Mouse (Mus musculus): ENCODE measurements around the gene Fbn1. TPM values are rescaled to one million over a fixed set of nuclear protein-coding genes. Genes with fewer than 3 reads are reported as not detected.

Gene Fbn1
- polyA plus RNA-seq, 1 experiment from 2014 or later, result 14.8 TPM

GRCm38 (mm10) chr2:125452369-125453097 is 55.3 kb downstream of the Fbn1 start:
- Histone ChIP-seq H3K9me3 (replicated peaks; ENCODE audit: control insufficient read depth, low read length) (no peaks in the 10 kb centered on the region), H3K36me3 (ENCODE audit: control insufficient read depth, insufficient read depth) (no peaks in the 10 kb centered on the region), H3K4me3 (ENCODE audit: low read length) (no peak overlapping the region), H3K27ac (ENCODE audit: low read length) (peak overlapping the region; percentile 49), H3K4me2 (ENCODE audit: low read depth, low read length) (no peak overlapping the region), H3K4me1 (ENCODE audit: control insufficient read depth, insufficient read depth, low read length) (0 out of 2 replicates have a peak, but pooled peaks cover 3% of the 10 kb centered on the region), H3K9ac (ENCODE audit: low read length) (no peak overlapping the region), H3K27me3 (ENCODE audit: control insufficient read depth, insufficient read depth, low read length) (no peaks in the 10 kb centered on the region)
- 49% methylated on average over 6 of the region's 6 CpGs for WGBS
- peak; percentile 47 for ATAC-seq (replicated peaks; ENCODE audit: extremely low read depth, insufficient read depth, low FRiP score)

DNA sequence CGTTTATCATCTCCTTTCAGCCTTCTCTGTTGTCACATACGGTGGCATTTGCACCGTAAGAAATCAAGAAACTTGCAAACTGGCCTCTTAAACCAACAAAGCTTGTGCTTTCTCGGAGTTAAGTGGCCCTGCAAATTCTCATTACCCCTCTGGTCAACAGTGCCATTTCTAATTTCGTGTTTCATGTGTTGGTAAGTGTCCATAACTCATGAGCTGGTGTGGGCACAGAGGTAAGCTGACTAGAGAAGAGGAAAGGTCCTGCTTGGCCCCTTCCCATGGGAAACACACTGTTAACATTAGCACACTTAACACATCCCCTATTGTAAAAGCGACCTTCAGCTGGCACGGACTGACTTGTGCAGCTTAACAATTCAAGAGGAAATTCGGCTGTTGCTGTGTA is 58.4 kb downstream of the Fbn1 start:
- Histone ChIP-seq H3K9me3 (replicated peaks; ENCODE audit: control insufficient read depth, low read length) (no peaks in the 10 kb centered on the region), H3K27me3 (ENCODE audit: control insufficient read depth, insufficient read depth, low read length) (no peaks in the 10 kb centered on the region), H3K4me1 (ENCODE audit: control insufficient read depth, insufficient read depth, low read length) (0 out of 2 replicates have a peak, but pooled peaks cover 3% of the 10 kb centered on the region), H3K27ac (ENCODE audit: low read length) (peak overlapping the region; percentile 38; the same call in 1 of the 2 replicates), H3K4me2 (ENCODE audit: low read depth, low read length) (no peak overlapping the region), H3K9ac (ENCODE audit: low read length) (no peak overlapping the region), H3K36me3 (ENCODE audit: control insufficient read depth, insufficient read depth) (no peaks in the 10 kb centered on the region), H3K4me3 (ENCODE audit: low read length) (no peak overlapping the region)
- WGBS, result 55% methylated on average over 8 of the region's 8 CpGs
- no peak for ATAC-seq (replicated peaks; ENCODE audit: extremely low read depth, insufficient read depth, low FRiP score)

DNA sequence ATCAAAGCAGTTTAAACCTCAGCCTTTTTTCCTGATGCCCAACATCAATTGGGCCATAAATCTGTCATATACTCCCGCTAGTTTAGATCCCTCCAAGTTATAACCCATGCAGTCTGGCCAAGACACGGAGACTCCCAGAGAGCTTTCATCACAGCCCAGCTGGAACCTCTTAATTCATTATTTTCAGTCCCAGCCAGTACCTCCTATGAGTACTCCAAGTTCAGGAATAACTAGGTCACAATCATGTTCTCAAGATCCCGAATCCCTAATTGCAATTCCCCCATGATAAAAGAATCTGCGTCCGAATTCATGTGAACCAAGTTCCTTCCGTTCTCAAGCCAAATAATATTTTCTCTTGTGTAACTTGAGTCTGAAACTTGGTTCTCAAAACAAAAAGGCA is 58.9 kb downstream of the Fbn1 start:
- no peak overlapping the region for H3K4me3 ChIP-seq (ENCODE audit: low read length)
- 65% methylated on average over 6 of the region's 6 CpGs for WGBS
- H3K27me3 ChIP-seq (ENCODE audit: control insufficient read depth, insufficient read depth, low read length), result no peaks in the 10 kb centered on the region
- no peak overlapping the region for H3K4me2 ChIP-seq (ENCODE audit: low read depth, low read length)
- no peak overlapping the region for H3K9ac ChIP-seq (ENCODE audit: low read length)
- no peaks in the 10 kb centered on the region for H3K36me3 ChIP-seq (ENCODE audit: control insufficient read depth, insufficient read depth)
- no peak for ATAC-seq (replicated peaks; ENCODE audit: extremely low read depth, insufficient read depth, low FRiP score)
- no peaks in the 10 kb centered on the region for H3K9me3 ChIP-seq (replicated peaks; ENCODE audit: control insufficient read depth, low read length)
- H3K27ac ChIP-seq (ENCODE audit: low read length), result peak overlapping the region; percentile 38; the same call in 1 of the 2 replicates
- 0 out of 2 replicates have a peak, but pooled peaks cover 3% of the 10 kb centered on the region for H3K4me1 ChIP-seq (ENCODE audit: control insufficient read depth, insufficient read depth, low read length)

DNA sequence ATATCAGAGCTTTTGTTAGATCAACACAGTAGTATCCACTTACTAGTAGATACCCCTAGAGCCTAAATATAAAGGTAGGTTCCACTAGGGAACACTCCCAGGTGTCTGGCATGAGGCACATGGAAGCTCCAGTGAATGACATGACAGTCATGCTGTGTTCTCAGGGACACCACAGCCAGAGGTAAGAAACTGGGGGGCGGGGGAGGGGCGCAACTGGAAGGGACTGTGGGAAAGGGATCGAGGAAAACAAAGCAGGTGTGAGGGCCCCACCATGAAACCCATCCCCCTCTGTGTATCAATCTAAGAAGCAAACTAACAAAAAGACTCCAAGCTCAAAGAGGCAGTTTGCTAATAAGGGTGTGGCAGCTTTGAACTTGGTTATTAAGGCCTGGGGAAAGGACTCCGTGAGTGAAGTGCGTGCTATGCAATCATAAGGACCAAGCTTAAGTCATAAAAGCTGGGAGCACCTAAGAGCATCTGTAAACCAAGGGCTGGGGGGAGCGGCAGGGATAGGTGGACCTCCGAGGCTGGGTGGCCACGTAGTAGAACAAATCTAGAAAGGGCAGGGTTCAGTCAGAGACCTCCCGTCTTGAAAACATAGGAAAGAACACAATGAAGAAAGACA is 60.4 kb downstream of the Fbn1 start:
- Histone ChIP-seq H3K9me3 (replicated peaks; ENCODE audit: control insufficient read depth, low read length) (no peaks in the 10 kb centered on the region), H3K36me3 (ENCODE audit: control insufficient read depth, insufficient read depth) (no peaks in the 10 kb centered on the region), H3K9ac (ENCODE audit: low read length) (no peak overlapping the region), H3K4me1 (ENCODE audit: control insufficient read depth, insufficient read depth, low read length) (0 out of 2 replicates have a peak, but pooled peaks cover 3% of the 10 kb centered on the region), H3K27ac (ENCODE audit: low read length) (no peak overlapping the region), H3K4me2 (ENCODE audit: low read depth, low read length) (no peak overlapping the region), H3K4me3 (ENCODE audit: low read length) (no peak overlapping the region), H3K27me3 (ENCODE audit: control insufficient read depth, insufficient read depth, low read length) (no peaks in the 10 kb centered on the region)
- WGBS, result 84% methylated on average over 9 of the region's 9 CpGs
- ATAC-seq (replicated peaks; ENCODE audit: extremely low read depth, insufficient read depth, low FRiP score), result no peak

GRCm38 (mm10) chr2:125438381-125438780 is 69.4 kb downstream of the Fbn1 start:
- Histone ChIP-seq H3K9me3 (replicated peaks; ENCODE audit: control insufficient read depth, low read length) (peaks cover 3% of the 10 kb centered on the region; the same call in 1 of the 2 replicates), H3K4me2 (ENCODE audit: low read depth, low read length) (no peak overlapping the region), H3K36me3 (ENCODE audit: control insufficient read depth, insufficient read depth) (no peaks in the 10 kb centered on the region), H3K9ac (ENCODE audit: low read length) (no peak overlapping the region), H3K4me3 (ENCODE audit: low read length) (no peak overlapping the region), H3K27ac (ENCODE audit: low read length) (no peak overlapping the region), H3K27me3 (ENCODE audit: control insufficient read depth, insufficient read depth, low read length) (no peaks in the 10 kb centered on the region), H3K4me1 (ENCODE audit: control insufficient read depth, insufficient read depth, low read length) (0 out of 2 replicates have a peak, but pooled peaks cover 2% of the 10 kb centered on the region)
- WGBS, result 68% methylated on average over 8 of the region's 8 CpGs
- ATAC-seq (replicated peaks; ENCODE audit: extremely low read depth, insufficient read depth, low FRiP score), result no peak

GRCm38 (mm10) chr2:125436240-125436639 is 71.6 kb downstream of the Fbn1 start:
- H3K4me2 ChIP-seq (ENCODE audit: low read depth, low read length), result no peak overlapping the region
- H3K36me3 ChIP-seq (ENCODE audit: control insufficient read depth, insufficient read depth), result no peaks in the 10 kb centered on the region
- H3K9me3 ChIP-seq (replicated peaks; ENCODE audit: control insufficient read depth, low read length), result peaks cover 3% of the 10 kb centered on the region; the same call in 1 of the 2 replicates
- no peak for ATAC-seq (replicated peaks; ENCODE audit: extremely low read depth, insufficient read depth, low FRiP score)
- peaks cover 5% of the 10 kb centered on the region; the same call in 1 of the 2 replicates for H3K4me1 ChIP-seq (ENCODE audit: control insufficient read depth, insufficient read depth, low read length)
- no peak overlapping the region for H3K27ac ChIP-seq (ENCODE audit: low read length)
- H3K4me3 ChIP-seq (ENCODE audit: low read length), result no peak overlapping the region
- no peaks in the 10 kb centered on the region for H3K27me3 ChIP-seq (ENCODE audit: control insufficient read depth, insufficient read depth, low read length)
- 75% methylated on average over 7 of the region's 7 CpGs for WGBS
- no peak overlapping the region for H3K9ac ChIP-seq (ENCODE audit: low read length)

DNA sequence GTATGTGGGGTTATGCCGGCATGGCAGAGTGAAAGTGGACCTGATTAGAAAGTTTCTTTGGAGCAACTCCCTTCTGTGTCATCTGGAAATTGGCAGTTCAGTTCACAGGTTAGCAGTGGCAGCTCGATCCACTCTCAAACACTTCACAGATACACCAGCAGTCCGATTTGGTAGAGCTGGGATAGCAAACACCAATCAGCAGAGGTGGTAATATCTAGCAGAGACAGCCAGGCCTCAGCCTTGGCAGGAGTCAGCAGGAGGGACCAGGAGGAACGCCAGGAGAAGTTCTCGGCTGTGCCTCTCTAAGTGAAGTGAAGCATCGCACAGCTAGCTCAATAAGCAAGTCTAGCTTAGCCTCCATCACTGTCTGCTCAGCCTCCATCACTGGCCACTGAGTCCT is 74.3 kb downstream of the Fbn1 start:
- H3K27me3 ChIP-seq (ENCODE audit: control insufficient read depth, insufficient read depth, low read length), result no peaks in the 10 kb centered on the region
- H3K4me1 ChIP-seq (ENCODE audit: control insufficient read depth, insufficient read depth, low read length), result peaks cover 9% of the 10 kb centered on the region; the same call in 1 of the 2 replicates
- no peak overlapping the region for H3K9ac ChIP-seq (ENCODE audit: low read length)
- ATAC-seq (replicated peaks; ENCODE audit: extremely low read depth, insufficient read depth, low FRiP score), result 0 out of 2 replicates have a peak, but pooled peaks have one; percentile 61
- peaks cover 3% of the 10 kb centered on the region; the same call in 1 of the 2 replicates for H3K9me3 ChIP-seq (replicated peaks; ENCODE audit: control insufficient read depth, low read length)
- H3K27ac ChIP-seq (ENCODE audit: low read length), result peak overlapping the region; percentile 17
- no peak overlapping the region for H3K4me3 ChIP-seq (ENCODE audit: low read length)
- H3K4me2 ChIP-seq (ENCODE audit: low read depth, low read length), result no peak overlapping the region
- H3K36me3 ChIP-seq (ENCODE audit: control insufficient read depth, insufficient read depth), result no peaks in the 10 kb centered on the region
- WGBS, result 52% methylated on average over 6 of the region's 6 CpGs

- H3K4me2 ChIP-seq (ENCODE audit: low read depth, low read length), result no peak overlapping the region
- H3K9ac ChIP-seq (ENCODE audit: low read length), result no peak overlapping the region
- no peak overlapping the region for H3K27ac ChIP-seq (ENCODE audit: low read length)
- ATAC-seq (replicated peaks; ENCODE audit: extremely low read depth, insufficient read depth, low FRiP score), result no peak
- peaks cover 9% of the 10 kb centered on the region; the same call in 1 of the 2 replicates for H3K4me1 ChIP-seq (ENCODE audit: control insufficient read depth, insufficient read depth, low read length)
- no peak overlapping the region for H3K4me3 ChIP-seq (ENCODE audit: low read length)
- H3K9me3 ChIP-seq (replicated peaks; ENCODE audit: control insufficient read depth, low read length), result peaks cover 3% of the 10 kb centered on the region; the same call in 1 of the 2 replicates
- no peaks in the 10 kb centered on the region for H3K27me3 ChIP-seq (ENCODE audit: control insufficient read depth, insufficient read depth, low read length)
- H3K36me3 ChIP-seq (ENCODE audit: control insufficient read depth, insufficient read depth), result no peaks in the 10 kb centered on the region
- WGBS, result 62% methylated on average over 6 of the region's 6 CpGs
Observed at GRCm38 (mm10) chr2:125431491-125431890, 76.3 kb downstream of the Fbn1 start.
